Mouse (Mus musculus): ENCODE results near the gene Pin1.

Pin1 gene

DNA sequence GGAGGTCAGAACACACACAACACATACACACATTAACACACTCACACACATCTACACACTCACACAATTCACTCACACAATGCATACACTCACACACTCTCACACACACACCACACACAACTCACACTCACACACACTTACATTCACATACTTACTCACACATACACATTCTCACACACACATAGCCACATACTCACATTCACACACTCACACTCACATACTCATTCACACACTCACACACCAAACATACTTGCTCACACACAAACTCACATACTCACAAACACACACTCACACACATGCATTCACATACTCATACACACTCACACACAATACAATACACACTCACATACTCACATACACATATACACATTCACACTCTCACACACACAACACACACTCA, 53.5 kb downstream of the Pin1 start:
- DNase-seq (ENCODE audit: low spot score), result no peak

GRCm38 (mm10) chr9:20705981-20706380, 54.1 kb downstream of the Pin1 start:
- no peak for DNase-seq (ENCODE audit: low spot score)

DNA sequence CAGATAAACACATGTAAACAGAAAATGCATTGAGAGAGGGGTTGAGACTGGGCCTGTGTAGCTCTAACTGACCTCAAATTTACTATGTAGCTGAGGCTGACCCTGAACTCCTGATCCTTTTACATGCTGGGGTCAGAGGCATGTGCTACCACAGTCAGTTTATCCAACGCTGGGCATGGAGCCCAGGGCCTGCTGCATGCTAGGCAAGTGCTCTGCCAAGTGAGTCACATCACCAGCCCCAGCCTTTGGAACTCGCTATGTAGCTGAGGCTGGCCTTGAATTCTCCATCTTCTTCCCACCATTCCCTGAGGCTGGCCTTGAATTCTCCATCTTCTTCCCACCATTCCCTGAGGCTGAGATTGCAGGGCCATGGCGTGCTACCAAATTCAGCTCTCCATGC, 58.6 kb downstream of the Pin1 start:
- DNase-seq (ENCODE audit: low spot score), result no peak

GRCm38 (mm10) chr9:20712934-20713477, 61.1 kb downstream of the Pin1 start:
- DNase-seq (ENCODE audit: low spot score), result no peak

- no peak for DNase-seq (ENCODE audit: low spot score)
Observed at GRCm38 (mm10) chr9:20713478-20713987, 61.6 kb downstream of the Pin1 start.

- DNase-seq (ENCODE audit: low spot score), result no peak
Observed at GRCm38 (mm10) chr9:20715332-20715731, 63.4 kb downstream of the Pin1 start.
